Mouse (Mus musculus) forebrain, embryonic 12.5 days (tissue): ENCODE measurements around the gene Lrrc28. TPM values are rescaled to one million over a fixed set of nuclear protein-coding genes. Genes with fewer than 3 reads are reported as not detected.
"Not testable (repeated sequence)": the region's sequence is repeated elsewhere in the genome, so short reads cannot be mapped to it uniquely, and the experiment has no call there.

Experiments used
- ATAC-seq: fragments of 200-750 bp; cut with Nextera tagmentation; 2 replicates; pipeline ENCODE4 v1.8.0; 2017; ENCODE audit warnings: moderate TSS enrichment; ENCODE audit not compliant: low FRiP score
- H3K27ac ChIP-seq: fragments of 300-500 bp; sonication (generic); 2 replicates; pipeline ENCODE4 v1.5.1; 2016; ENCODE audit warnings: mild to moderate bottlenecking
- H3K27me3 ChIP-seq: fragments of 300-500 bp; sonication (generic); 2 replicates; pipeline ENCODE4 v1.6.1; 2016; ENCODE audit warnings: mild to moderate bottlenecking
- H3K36me3 ChIP-seq: fragments of 300-500 bp; sonication (generic); replicated peaks from 2 replicates; pipeline ENCODE4 v1.6.1; 2016; ENCODE audit warnings: mild to moderate bottlenecking
- H3K4me1 ChIP-seq: fragments of 300-500 bp; sonication (generic); 2 replicates; pipeline ENCODE4 v1.6.1; 2016
- H3K4me2 ChIP-seq: fragments of 300-500 bp; sonication (generic); 2 replicates; pipeline ENCODE4 v1.6.1; 2016; ENCODE audit warnings: mild to moderate bottlenecking, moderate library complexity
- H3K4me3 ChIP-seq: fragments of 300-500 bp; sonication (generic); replicated peaks from 2 replicates; pipeline ENCODE4 v1.5.1; 2016; ENCODE audit warnings: mild to moderate bottlenecking
- H3K9ac ChIP-seq: fragments of 300-500 bp; sonication (generic); 2 replicates; pipeline ENCODE4 v1.6.1; 2016; ENCODE audit warnings: mild to moderate bottlenecking
- H3K9me3 ChIP-seq: fragments of 300-500 bp; sonication (generic); 2 replicates; pipeline ENCODE4 v1.6.1; 2016
- WGBS: fragments of 180-500 bp; shearing (Covaris S2); methylation state at CpG from one replicate; pipeline ENCODE4 v1.1.7; 2016; 5-methylcytosine and 5-hydroxymethylcytosine counted together
- polyA plus RNA-seq: library from polyadenylated mRNA; unstranded; fragments of >200 nt; fragmentation: Nextera tagmentation; extraction: Ambion mirVana; gene quantifications from 2 replicates; pipeline ENCODE4 v1.2.1, GENCODE M21; 2016

Lrrc28 gene
- polyA plus RNA-seq, 1 experiment from 2014 or later, result 30.0 TPM

GRCm38 (mm10) chr7:67521731-67522130 lies 123.3 kb downstream of the Lrrc28 start:
- H3K27me3 ChIP-seq, H3K9me3 ChIP-seq, H3K27ac ChIP-seq, H3K4me2 ChIP-seq, H3K9ac ChIP-seq, ATAC-seq, H3K36me3 ChIP-seq, H3K4me3 ChIP-seq, H3K4me1 ChIP-seq: not testable (repeated sequence)
- WGBS, result 89% methylated on average over 5 of the region's 5 CpGs

DNA sequence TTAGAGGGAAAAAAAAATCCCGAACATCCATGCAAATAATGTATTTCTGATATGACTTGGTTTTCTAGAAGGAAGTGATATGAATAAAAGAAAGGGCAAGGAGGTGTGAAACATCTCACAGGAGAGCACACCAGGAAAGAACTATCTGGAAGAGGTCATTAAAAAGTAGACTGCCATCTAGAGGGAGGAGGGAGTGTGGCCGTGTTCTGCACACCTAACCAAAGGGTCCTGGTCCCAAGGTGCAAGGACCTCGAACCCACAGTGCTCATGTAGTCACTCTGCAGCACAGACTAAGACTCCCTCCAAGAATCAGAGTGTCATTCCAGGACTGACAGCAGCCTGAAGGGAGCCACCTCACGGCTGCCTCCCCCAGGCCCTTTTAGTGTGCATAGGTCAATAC lies 124.1 kb downstream of the Lrrc28 start:
- no peak for ATAC-seq
- H3K36me3 ChIP-seq, result no peaks in the 10 kb centered on the region
- H3K4me2 ChIP-seq, result no peak overlapping the region
- H3K9ac ChIP-seq, result no peak overlapping the region
- H3K4me1 ChIP-seq, result peaks cover 10% of the 10 kb centered on the region
- H3K4me3 ChIP-seq, result no peak overlapping the region
- 81% methylated on average over 4 of the region's 4 CpGs for WGBS
- no peak overlapping the region for H3K27ac ChIP-seq
- H3K9me3 ChIP-seq, result no peaks in the 10 kb centered on the region
- H3K27me3 ChIP-seq, result no peaks in the 10 kb centered on the region

DNA sequence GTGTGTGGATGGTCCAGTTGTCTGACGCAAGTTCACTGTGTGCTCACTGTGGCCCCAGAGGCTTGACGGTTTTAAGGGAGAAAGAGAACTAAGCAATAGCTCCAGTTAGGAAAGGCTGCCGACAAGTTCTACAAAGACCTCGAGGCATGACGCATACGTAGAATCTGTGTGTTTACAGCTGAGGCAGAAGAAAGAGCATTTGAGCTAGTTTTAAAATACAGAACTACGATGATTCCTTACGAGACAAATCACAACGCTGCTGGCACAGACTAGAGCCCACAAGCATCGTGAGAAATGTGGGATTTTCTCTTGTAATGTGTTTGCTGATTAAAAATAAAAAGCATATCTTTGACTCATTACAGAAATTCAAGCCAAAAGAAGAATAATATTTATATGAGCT lies 125.1 kb downstream of the Lrrc28 start:
- no peak for ATAC-seq
- H3K27ac ChIP-seq, result no peak overlapping the region
- no peaks in the 10 kb centered on the region for H3K36me3 ChIP-seq
- no peaks in the 10 kb centered on the region for H3K9me3 ChIP-seq
- peaks cover 10% of the 10 kb centered on the region for H3K4me1 ChIP-seq
- H3K4me3 ChIP-seq, result no peak overlapping the region
- H3K9ac ChIP-seq, result no peak overlapping the region
- H3K27me3 ChIP-seq, result no peaks in the 10 kb centered on the region
- no peak overlapping the region for H3K4me2 ChIP-seq
- 95% methylated on average over 10 of the region's 10 CpGs for WGBS

- H3K4me2 ChIP-seq, result no peak overlapping the region
- no peak overlapping the region for H3K27ac ChIP-seq
- no peaks in the 10 kb centered on the region for H3K36me3 ChIP-seq
- H3K9me3 ChIP-seq, result no peaks in the 10 kb centered on the region
- no peak overlapping the region for H3K9ac ChIP-seq
- no peaks in the 10 kb centered on the region for H3K4me1 ChIP-seq
- H3K4me3 ChIP-seq, result no peak overlapping the region
- no peaks in the 10 kb centered on the region for H3K27me3 ChIP-seq
- 90% methylated on average over 9 of the region's 9 CpGs for WGBS
- no peak for ATAC-seq
Measured at GRCm38 (mm10) chr7:67515621-67516020, 129.4 kb downstream of the Lrrc28 start.

DNA sequence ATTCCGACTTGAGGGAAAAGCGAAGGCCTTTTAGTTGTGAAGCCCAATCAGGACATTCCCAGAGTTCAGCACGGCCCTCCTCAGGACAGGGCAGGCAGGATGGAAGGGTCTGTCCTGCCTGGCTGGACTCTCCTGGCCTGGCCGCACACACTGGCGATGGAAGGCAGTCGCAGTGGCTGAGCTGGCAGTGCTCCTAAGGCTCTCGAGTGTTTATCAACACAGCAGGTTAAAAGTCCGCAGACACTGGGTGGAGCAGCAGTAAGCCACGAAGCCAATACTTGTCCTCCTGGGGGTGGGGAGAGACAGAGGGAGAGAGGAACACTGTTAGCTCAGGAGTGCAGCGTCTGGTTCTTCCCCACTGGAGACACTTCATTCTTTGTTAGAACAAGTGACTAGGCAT lies 130.2 kb downstream of the Lrrc28 start:
- 72% methylated on average over 10 of the region's 10 CpGs for WGBS
- no peak overlapping the region for H3K27ac ChIP-seq
- ATAC-seq, result no peak
- no peak overlapping the region for H3K4me2 ChIP-seq
- no peaks in the 10 kb centered on the region for H3K9me3 ChIP-seq
- H3K4me3 ChIP-seq, result no peak overlapping the region
- H3K36me3 ChIP-seq, result no peaks in the 10 kb centered on the region
- no peaks in the 10 kb centered on the region for H3K4me1 ChIP-seq
- H3K9ac ChIP-seq, result no peak overlapping the region
- no peaks in the 10 kb centered on the region for H3K27me3 ChIP-seq

GRCm38 (mm10) chr7:67514380-67514779 lies 130.7 kb downstream of the Lrrc28 start:
- Histone ChIP-seq H3K4me2 (no peak overlapping the region), H3K36me3 (no peaks in the 10 kb centered on the region), H3K27ac (no peak overlapping the region), H3K4me3 (no peak overlapping the region), H3K4me1 (no peaks in the 10 kb centered on the region), H3K9me3 (no peaks in the 10 kb centered on the region), H3K27me3 (no peaks in the 10 kb centered on the region), H3K9ac (no peak overlapping the region)
- no peak for ATAC-seq
- 75% methylated on average over 4 of the region's 4 CpGs for WGBS

GRCm38 (mm10) chr7:67513656-67514055 lies 131.4 kb downstream of the Lrrc28 start:
- Histone ChIP-seq H3K4me1 (no peaks in the 10 kb centered on the region), H3K27ac (no peak overlapping the region), H3K4me3 (no peak overlapping the region), H3K36me3 (no peaks in the 10 kb centered on the region), H3K27me3 (no peaks in the 10 kb centered on the region), H3K4me2 (no peak overlapping the region), H3K9ac (no peak overlapping the region), H3K9me3 (no peaks in the 10 kb centered on the region)
- 77% methylated on average over 4 of the region's 4 CpGs for WGBS
- no peak for ATAC-seq

GRCm38 (mm10) chr7:67511606-67512005 lies 133.5 kb downstream of the Lrrc28 start:
- ATAC-seq, result no peak
- Histone ChIP-seq H3K27ac (no peak overlapping the region), H3K4me2 (no peak overlapping the region), H3K4me3 (no peak overlapping the region), H3K4me1 (no peaks in the 10 kb centered on the region), H3K9me3 (no peaks in the 10 kb centered on the region), H3K27me3 (no peaks in the 10 kb centered on the region), H3K36me3 (no peaks in the 10 kb centered on the region), H3K9ac (no peak overlapping the region)
- WGBS, result 84% methylated on average over 7 of the region's 7 CpGs

- Histone ChIP-seq H3K27ac (no peak overlapping the region), H3K4me1 (no peaks in the 10 kb centered on the region; the same call in none of the 2 replicates), H3K27me3 (no peaks in the 10 kb centered on the region), H3K36me3 (no peaks in the 10 kb centered on the region), H3K9ac (no peak overlapping the region), H3K4me3 (no peak overlapping the region), H3K9me3 (no peaks in the 10 kb centered on the region), H3K4me2 (no peak overlapping the region)
- ATAC-seq, result no peak
- 61% methylated on average over 7 of the region's 7 CpGs for WGBS
Measured at GRCm38 (mm10) chr7:67503281-67504010, 141.6 kb downstream of the Lrrc28 start.

DNA sequence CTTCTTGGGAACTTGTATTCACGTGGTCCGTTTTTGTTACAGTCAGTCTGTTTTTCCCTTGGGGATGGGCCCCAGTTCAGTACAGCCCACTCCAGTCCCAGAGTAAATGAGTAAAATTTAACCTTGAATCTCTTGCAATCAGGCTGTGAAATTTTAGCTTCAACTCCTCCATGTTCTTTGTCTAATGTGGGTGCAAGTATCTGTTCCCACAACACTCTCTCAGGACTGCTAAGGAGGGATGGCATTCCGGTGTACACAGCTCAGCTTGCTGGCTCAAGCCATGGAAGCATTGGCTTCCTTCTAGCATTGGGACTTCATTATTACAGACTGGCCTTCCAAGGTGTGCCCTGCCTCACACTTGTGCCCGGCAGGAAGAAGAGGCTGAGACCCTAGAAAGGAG lies 142.4 kb downstream of the Lrrc28 start:
- no peaks in the 10 kb centered on the region for H3K27me3 ChIP-seq
- no peaks in the 10 kb centered on the region; the same call in none of the 2 replicates for H3K4me1 ChIP-seq
- H3K9ac ChIP-seq, result no peak overlapping the region
- H3K4me3 ChIP-seq, result no peak overlapping the region
- ATAC-seq, result no peak
- H3K4me2 ChIP-seq, result no peak overlapping the region
- H3K36me3 ChIP-seq, result no peaks in the 10 kb centered on the region
- H3K27ac ChIP-seq, result no peak overlapping the region
- H3K9me3 ChIP-seq, result no peaks in the 10 kb centered on the region
- 82% methylated on average over 4 of the region's 4 CpGs for WGBS

DNA sequence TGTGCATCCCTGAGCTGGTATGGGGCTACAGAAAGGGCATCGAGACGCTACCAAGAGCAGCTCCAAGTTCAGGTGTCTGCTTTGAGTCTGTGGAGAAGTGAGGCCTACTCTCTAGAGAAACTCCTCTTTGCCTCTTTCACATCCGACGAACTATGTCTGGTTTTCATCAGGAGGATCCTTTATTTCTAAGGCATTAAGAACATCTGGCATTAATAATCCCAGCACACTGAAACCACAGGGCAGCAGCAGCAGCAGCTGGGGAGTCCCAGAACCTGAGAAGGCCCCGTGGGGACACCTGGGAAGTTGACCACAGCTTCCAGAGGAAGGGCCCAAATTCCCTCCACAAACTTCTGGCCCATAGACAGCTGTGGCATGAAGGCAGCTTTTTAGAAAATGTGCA lies 144.2 kb downstream of the Lrrc28 start:
- H3K27me3 ChIP-seq, result no peaks in the 10 kb centered on the region
- H3K4me1 ChIP-seq, result no peaks in the 10 kb centered on the region; the same call in none of the 2 replicates
- no peak overlapping the region for H3K27ac ChIP-seq
- ATAC-seq, result no peak
- 80% methylated on average over 5 of the region's 5 CpGs for WGBS
- no peak overlapping the region for H3K4me3 ChIP-seq
- no peaks in the 10 kb centered on the region for H3K36me3 ChIP-seq
- H3K9ac ChIP-seq, result no peak overlapping the region
- no peak overlapping the region for H3K4me2 ChIP-seq
- H3K9me3 ChIP-seq, result no peaks in the 10 kb centered on the region

GRCm38 (mm10) chr7:67500076-67500828 lies 144.8 kb downstream of the Lrrc28 start:
- Histone ChIP-seq H3K9ac (no peak overlapping the region), H3K4me3 (no peak overlapping the region), H3K9me3 (no peaks in the 10 kb centered on the region), H3K4me1 (no peaks in the 10 kb centered on the region; the same call in none of the 2 replicates), H3K4me2 (no peak overlapping the region), H3K27me3 (no peaks in the 10 kb centered on the region), H3K36me3 (no peaks in the 10 kb centered on the region), H3K27ac (no peak overlapping the region)
- ATAC-seq, result no peak
- 74% methylated on average over 11 of the region's 11 CpGs for WGBS

- Histone ChIP-seq H3K4me2 (no peak overlapping the region), H3K27ac (no peak overlapping the region), H3K9me3 (no peaks in the 10 kb centered on the region), H3K4me1 (no peaks in the 10 kb centered on the region; the same call in none of the 2 replicates), H3K27me3 (no peaks in the 10 kb centered on the region), H3K9ac (no peak overlapping the region), H3K36me3 (no peaks in the 10 kb centered on the region), H3K4me3 (no peak overlapping the region)
- WGBS, result 94% methylated on average over 7 of the region's 7 CpGs
- no peak for ATAC-seq
Measured at GRCm38 (mm10) chr7:67499516-67499915, 145.6 kb downstream of the Lrrc28 start.
